Mouse (Mus musculus): ENCODE measurements around the gene Rnf4.

Rnf4 gene

GRCm38 (mm10) chr5:34336097-34336774 lies at the start of gene Rnf4:
Gene Rnf4 (plus strand): TSS chr5:34336289.
- WGBS: under 1% methylated on average over 67 of the region's 67 CpGs

- 7% methylated on average over 11 of the region's 11 CpGs for WGBS
Measured at GRCm38 (mm10) chr5:34286516-34286915, 49.6 kb upstream of the Rnf4 start.

GRCm38 (mm10) chr5:34287001-34287837 lies 48.9 kb upstream of the Rnf4 start:
- under 1% methylated on average over 54 of the region's 54 CpGs for WGBS

DNA sequence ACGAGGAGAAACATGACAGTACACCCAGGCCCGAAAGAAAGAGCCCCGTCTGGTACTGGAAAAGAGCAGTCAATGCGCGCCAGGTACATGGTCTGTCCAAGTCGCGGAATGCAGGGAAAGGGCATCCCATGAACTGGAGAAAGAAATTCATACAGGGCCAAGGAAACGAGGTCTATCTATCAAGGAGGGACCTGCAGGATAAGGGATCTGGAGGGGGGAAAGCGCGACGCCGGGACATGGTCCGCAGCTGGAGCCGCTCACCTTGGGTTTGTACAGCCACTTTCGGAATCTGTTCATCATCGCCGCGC lies 48.3 kb upstream of the Rnf4 start:
- WGBS: under 1% methylated on average over 18 of the region's 18 CpGs

GRCm38 (mm10) chr5:34288154-34288716 lies 47.9 kb upstream of the Rnf4 start, which contains the start of the genes Zfyve28 and Cfap99:
Gene Zfyve28 (minus strand): TSS chr5:34288449.
Gene Cfap99 (plus strand): TSS chr5:34288600.
- under 1% methylated on average over 83 of the region's 83 CpGs for WGBS

GRCm38 (mm10) chr5:34289286-34289685 lies 46.8 kb upstream of the Rnf4 start:
- WGBS: 36% methylated on average over 2 of the region's 2 CpGs

- WGBS: 81% methylated on average over 6 of the region's 6 CpGs
Measured at GRCm38 (mm10) chr5:34293363-34293762, 42.7 kb upstream of the Rnf4 start.

GRCm38 (mm10) chr5:34294696-34295095 lies 41.4 kb upstream of the Rnf4 start:
- WGBS: 63% methylated on average over 2 of the region's 2 CpGs

- 83% methylated on average over 2 of the region's 2 CpGs for WGBS
Measured at GRCm38 (mm10) chr5:34295141-34295540, 40.9 kb upstream of the Rnf4 start.

DNA sequence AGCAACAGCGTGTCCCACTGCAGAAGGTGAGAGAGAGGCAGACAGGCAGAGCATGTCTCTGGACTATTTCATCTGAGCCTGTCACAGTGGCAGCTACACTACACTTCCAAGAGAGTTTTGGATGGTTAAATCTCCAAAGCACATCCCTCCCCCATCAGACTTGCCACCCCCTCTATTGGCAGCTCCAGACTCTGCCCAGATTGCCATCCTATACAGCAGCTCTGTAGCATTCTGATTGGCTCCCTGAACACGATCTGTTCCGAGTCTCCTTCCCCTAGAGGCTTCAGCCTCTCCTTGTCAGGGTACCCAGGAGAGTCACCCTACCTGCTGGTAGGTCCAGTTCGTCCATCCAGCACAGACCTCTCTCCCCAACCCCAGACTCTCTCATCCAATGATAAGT lies 38.0 kb upstream of the Rnf4 start:
- 36% methylated on average over 4 of the region's 4 CpGs for WGBS

DNA sequence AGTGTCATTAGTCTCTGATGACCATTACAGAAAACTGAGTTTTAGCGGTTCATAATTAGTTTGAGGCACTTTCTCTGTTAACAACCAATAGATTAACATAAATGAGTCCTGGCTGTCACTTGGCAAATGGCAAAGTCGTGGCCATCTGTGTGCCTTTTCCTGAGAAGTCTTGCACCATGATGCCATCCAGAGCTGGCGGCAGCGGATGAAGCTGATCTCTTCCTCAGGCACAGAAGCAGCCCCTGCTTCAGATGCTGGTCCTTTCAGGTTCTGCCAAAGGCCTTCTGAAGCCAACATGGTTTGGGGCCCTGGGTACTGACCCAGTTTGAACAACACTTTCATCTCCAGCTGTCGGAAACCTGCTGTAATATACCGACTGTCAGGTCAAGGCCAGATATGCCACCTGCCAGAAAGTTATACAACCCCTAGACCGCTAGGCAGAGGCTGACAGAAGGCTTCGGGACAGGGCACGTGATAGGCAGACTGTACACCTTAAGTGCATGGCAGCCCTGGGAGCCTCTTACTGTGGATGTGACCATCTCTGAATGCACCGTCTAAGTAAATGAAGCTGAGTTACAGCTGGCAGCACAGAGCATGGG lies 37.1 kb upstream of the Rnf4 start:
- 81% methylated on average over 10 of the region's 10 CpGs for WGBS

GRCm38 (mm10) chr5:34302377-34302776 lies 33.7 kb upstream of the Rnf4 start:
- 81% methylated on average over 7 of the region's 7 CpGs for WGBS

DNA sequence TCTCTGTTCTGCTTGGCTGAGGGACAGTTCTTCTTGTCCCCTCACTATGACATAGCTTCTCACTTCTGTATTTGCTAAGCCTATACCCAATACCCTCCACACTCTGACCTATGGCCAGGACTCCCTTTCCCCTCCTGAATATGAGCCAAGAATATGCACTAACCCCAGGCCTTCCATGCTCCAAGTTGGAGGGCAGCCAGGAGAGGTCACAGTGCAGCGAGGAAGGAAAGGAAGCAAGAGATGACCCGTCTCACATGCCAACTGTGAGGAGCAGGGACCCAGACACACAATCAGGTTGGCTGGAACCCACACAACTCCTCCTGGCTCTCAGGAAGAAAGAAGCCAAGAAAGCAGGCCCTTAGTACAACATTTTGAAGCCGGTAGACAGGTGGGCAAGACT lies 27.1 kb upstream of the Rnf4 start:
- WGBS: 73% methylated on average over 3 of the region's 3 CpGs

GRCm38 (mm10) chr5:34319491-34320034 lies 16.5 kb upstream of the Rnf4 start:
- WGBS: 83% methylated on average over 2 of the region's 2 CpGs

DNA sequence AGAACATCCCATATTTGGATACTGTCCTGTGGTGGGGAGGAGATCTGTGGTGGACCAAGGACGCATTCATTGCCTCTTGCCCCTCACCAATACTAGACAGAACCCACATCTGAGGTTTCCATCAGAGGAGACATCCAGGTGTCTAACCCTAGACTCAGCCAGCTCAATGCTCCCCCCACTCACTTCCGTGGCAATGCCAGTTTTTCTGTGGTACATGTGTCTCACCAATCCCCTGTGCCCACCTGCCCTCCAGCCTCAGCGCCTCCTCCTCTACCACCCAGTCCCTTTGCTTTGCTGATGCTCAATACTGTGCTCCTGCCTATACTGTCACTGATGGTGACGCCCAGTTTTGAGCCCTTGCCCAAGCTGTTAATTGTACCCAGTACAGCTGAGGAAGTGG lies 14.9 kb upstream of the Rnf4 start:
- WGBS: 87% methylated on average over 4 of the region's 4 CpGs

GRCm38 (mm10) chr5:34326249-34326691 lies 9.8 kb upstream of the Rnf4 start:
- WGBS: 45% methylated on average over 4 of the region's 4 CpGs

DNA sequence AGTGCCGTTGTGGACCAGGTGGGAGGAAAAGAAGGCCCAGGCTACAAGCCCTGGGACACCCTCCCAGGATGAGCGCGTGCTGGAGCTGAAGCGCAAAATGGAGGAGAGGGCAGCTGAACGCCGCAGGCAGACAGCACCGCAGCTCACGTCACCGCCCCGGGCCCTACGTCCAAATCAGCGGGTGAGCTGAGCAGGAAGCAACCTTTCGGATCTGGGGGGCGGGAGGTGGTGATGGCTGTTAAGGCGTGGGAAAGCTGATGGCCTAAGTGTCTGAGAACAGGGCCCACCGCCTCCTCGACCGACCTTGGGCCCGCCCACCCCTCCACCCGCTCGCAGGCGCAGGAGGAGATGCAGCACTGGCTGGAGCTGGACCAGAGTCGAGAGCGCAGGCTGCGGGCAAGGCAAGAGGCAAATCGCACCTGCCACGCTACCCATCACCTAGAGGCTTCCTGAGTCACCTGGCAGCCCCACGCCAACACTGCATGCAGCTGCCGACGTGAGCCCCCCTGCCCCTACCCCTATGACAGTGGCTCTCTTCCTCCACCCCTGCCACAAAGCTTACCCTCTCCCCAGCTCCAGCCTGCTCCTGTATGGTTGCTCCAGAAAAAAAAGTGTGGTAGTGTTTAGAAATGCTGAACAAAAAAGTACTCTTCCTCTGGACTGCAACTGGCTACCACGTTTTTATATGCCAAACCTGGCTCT lies 9.1 kb upstream of the Rnf4 start:
- WGBS: 24% methylated on average over 31 of the region's 31 CpGs

- 85% methylated on average over 2 of the region's 2 CpGs for WGBS
Measured at GRCm38 (mm10) chr5:34330136-34330535, 6.0 kb upstream of the Rnf4 start.

GRCm38 (mm10) chr5:34334081-34334480 lies 2.0 kb upstream of the Rnf4 start:
- WGBS: 73% methylated on average over 1 of the region's 1 CpGs

DNA sequence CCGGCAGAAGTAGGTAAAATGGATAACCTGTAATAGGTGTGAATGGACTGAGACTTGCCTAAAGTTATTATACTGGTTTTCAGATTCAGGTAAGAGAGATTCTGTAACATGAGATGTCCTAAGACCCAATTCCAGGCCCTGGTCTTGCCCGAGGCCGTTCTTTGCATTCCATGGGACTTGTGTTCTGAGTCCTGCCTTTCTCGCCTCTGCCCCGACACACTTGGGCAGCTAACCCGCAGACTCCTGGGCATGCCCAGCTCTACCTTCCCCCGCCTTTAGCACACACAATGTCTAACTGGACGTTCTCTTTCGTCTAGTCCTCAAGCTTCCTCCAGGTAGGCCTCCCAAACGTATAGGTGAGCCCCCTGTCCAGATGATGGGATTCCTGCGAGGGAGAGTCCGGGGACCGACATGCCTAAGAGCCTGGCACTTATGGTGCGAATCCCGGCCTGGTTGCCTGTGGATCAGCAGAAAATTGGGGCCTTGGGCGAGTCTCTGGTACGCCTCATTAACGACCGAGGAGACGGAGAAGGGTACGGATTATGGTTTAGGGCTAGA lies 471 bp upstream of the Rnf4 start:
- WGBS: 2% methylated on average over 21 of the region's 21 CpGs

Data from cerebral cortex, adult 2 months (tissue).